Mouse (Mus musculus): ENCODE results near the gene Klk1b24.

- TF ChIP-seq POLR2A (IDR thresholded peaks at IDR 0.05; ENCODE audit: control insufficient read depth, low read depth, low read length), result no peak
- no peak for TF ChIP-seq CTCF (IDR thresholded peaks at IDR 0.05; ENCODE audit: control insufficient read depth, insufficient read depth, insufficient replicate concordance, low read depth, low read length)
Measured at GRCm38 (mm10) chr7:44241163-44241562, 53.1 kb downstream of the Klk1b24 start.

Measured in testis, adult 2 months (tissue).